Mouse (Mus musculus) C2C12 (cell line): Measurements from ENCODE around the gene Lurap1l.

Source experiments
- CTCF ChIP-seq: IDR thresholded peaks from one replicate; pipeline ENCODE4 v1.5.1; 2011; ENCODE audit not compliant: control insufficient read depth, insufficient read depth, insufficient read length
- MAX ChIP-seq: IDR thresholded peaks from one replicate; pipeline ENCODE4 v1.6.1; 2011; ENCODE audit warnings: mild to moderate bottlenecking, control low read depth
- MYOD1 ChIP-seq: IDR thresholded peaks from one replicate; pipeline ENCODE4 v1.6.1; 2011; ENCODE audit warnings: low read depth; ENCODE audit not compliant: control insufficient read depth, insufficient read length
- USF1 ChIP-seq: IDR thresholded peaks from one replicate; pipeline ENCODE4 v1.6.1; 2011; ENCODE audit warnings: low read depth, mild to moderate bottlenecking, control low read depth, moderate library complexity

DNA sequence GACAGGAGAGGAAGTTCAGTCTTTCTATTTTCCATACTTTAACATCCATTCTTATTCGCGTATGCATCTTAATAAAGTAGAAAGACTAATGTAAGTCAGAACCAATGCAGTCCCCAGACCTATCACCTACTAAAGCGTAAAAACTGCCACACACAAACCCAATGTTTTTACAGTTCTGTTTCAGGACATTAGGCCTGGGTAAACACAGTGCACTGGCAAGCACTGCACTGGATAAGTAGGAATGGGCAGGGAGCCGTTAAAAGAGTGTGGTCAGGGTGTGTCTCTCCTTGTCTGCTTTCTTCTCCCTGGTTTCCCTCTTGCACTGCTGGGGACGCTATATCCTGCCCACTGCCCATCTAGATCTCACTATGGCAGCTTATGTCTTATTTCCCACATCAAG, 2.5 kb upstream of the Lurap1l start:
- no peak for TF ChIP-seq USF1
- TF ChIP-seq CTCF = no peak
- no peak for TF ChIP-seq MAX
- no peak for TF ChIP-seq MYOD1
